Mouse (Mus musculus) midbrain, embryonic 16.5 days (tissue): ENCODE measurements around the gene Ubtf. TPM values are rescaled to one million over a fixed set of nuclear protein-coding genes. Genes with fewer than 3 reads are reported as not detected.

Source experiments
- ATAC-seq: fragments of 200-750 bp; cut with Nextera tagmentation; 2 replicates; pipeline ENCODE4 v1.8.0; 2017; ENCODE audit warnings: moderate TSS enrichment
- H3K27ac ChIP-seq: fragments of 300-500 bp; sonication (generic); 2 replicates; pipeline ENCODE4 v1.5.1; 2014; ENCODE audit warnings: mild to moderate bottlenecking, low read length, mixed read lengths
- H3K27me3 ChIP-seq: fragments of 300-500 bp; sonication (generic); 2 replicates; pipeline ENCODE4 v1.6.1; 2014; ENCODE audit warnings: low read depth, low read length, mixed read lengths; ENCODE audit not compliant: control insufficient read depth, insufficient read depth
- H3K36me3 ChIP-seq: fragments of 300-500 bp; sonication (generic); 2 replicates; pipeline ENCODE4 v1.6.1; 2014; ENCODE audit warnings: mild to moderate bottlenecking, low read length, moderate library complexity, mixed read lengths; ENCODE audit not compliant: control insufficient read depth, insufficient read depth
- H3K4me1 ChIP-seq: fragments of 300-500 bp; sonication (generic); 2 replicates; pipeline ENCODE4 v1.6.1; 2014; ENCODE audit warnings: mild to moderate bottlenecking, low read length, mixed read lengths; ENCODE audit not compliant: control insufficient read depth, insufficient read depth
- H3K4me2 ChIP-seq: fragments of 300-500 bp; sonication (generic); 2 replicates; pipeline ENCODE4 v1.6.1; 2014; ENCODE audit warnings: mild to moderate bottlenecking, low read length, mixed read lengths
- H3K4me3 ChIP-seq: fragments of 300-500 bp; sonication (generic); 2 replicates; pipeline ENCODE4 v1.5.1; 2014; ENCODE audit warnings: low read depth, mild to moderate bottlenecking, low read length, moderate library complexity, mixed read lengths
- H3K9ac ChIP-seq: fragments of 300-500 bp; sonication (generic); 2 replicates; pipeline ENCODE4 v1.6.1; 2014; ENCODE audit warnings: low read depth, low read length, mixed read lengths
- H3K9me3 ChIP-seq: fragments of 300-500 bp; sonication (generic); replicated peaks from 2 replicates; pipeline ENCODE4 v1.6.1; 2014; ENCODE audit warnings: mild to moderate bottlenecking, low read length, mixed read lengths; ENCODE audit not compliant: control insufficient read depth, poor library complexity, severe bottlenecking
- WGBS: fragments of 180-500 bp; shearing (Covaris S2); extraction: QIAGEN DNeasy Blood & Tissue Kit; methylation state at CpG from one replicate; pipeline ENCODE4 v1.1.7; 2014; 5-methylcytosine and 5-hydroxymethylcytosine counted together
- polyA plus RNA-seq: library from polyadenylated mRNA; unstranded; fragments of >200 nt; fragmentation: Nextera tagmentation; extraction: Ambion mirVana; gene quantifications from 2 replicates; pipeline ENCODE4 v1.2.1, GENCODE M21; 2015

Gene Ubtf
- polyA plus RNA-seq, 1 experiment from 2014 or later: 70.1 TPM

GRCm38 (mm10) chr11:102329518-102329917, 10.0 kb upstream of the Ubtf start:
- Histone ChIP-seq H3K27ac (no peak overlapping the region), H3K27me3 (no peaks in the 10 kb centered on the region), H3K4me1 (no peaks in the 10 kb centered on the region), H3K9ac (no peak overlapping the region), H3K9me3 (no peaks in the 10 kb centered on the region), H3K4me3 (no peak overlapping the region), H3K36me3 (no peaks in the 10 kb centered on the region), H3K4me2 (no peak overlapping the region)
- ATAC-seq: no peak

- no peaks in the 10 kb centered on the region for H3K4me1 ChIP-seq
- 92% methylated on average over 7 of the region's 7 CpGs for WGBS
- H3K9ac ChIP-seq: no peak overlapping the region
- no peaks in the 10 kb centered on the region for H3K36me3 ChIP-seq
- H3K4me3 ChIP-seq: no peak overlapping the region
- no peak for ATAC-seq
- H3K27me3 ChIP-seq: no peaks in the 10 kb centered on the region
- H3K4me2 ChIP-seq: no peak overlapping the region
- H3K9me3 ChIP-seq: no peaks in the 10 kb centered on the region
- H3K27ac ChIP-seq: no peak overlapping the region
These were observed 8.3 kb upstream of the Ubtf start for GRCm38 (mm10) chr11:102327839-102328238.

- Histone ChIP-seq H3K9ac (no peak overlapping the region), H3K9me3 (no peaks in the 10 kb centered on the region), H3K4me3 (no peak overlapping the region), H3K27ac (no peak overlapping the region), H3K27me3 (no peaks in the 10 kb centered on the region), H3K4me1 (no peaks in the 10 kb centered on the region), H3K4me2 (no peak overlapping the region), H3K36me3 (no peaks in the 10 kb centered on the region)
- WGBS: 66% methylated on average over 5 of the region's 5 CpGs
- ATAC-seq: no peak
These were observed 7.7 kb upstream of the Ubtf start for GRCm38 (mm10) chr11:102327250-102327649.

GRCm38 (mm10) chr11:102323516-102323915, 4.0 kb upstream of the Ubtf start:
- WGBS: 89% methylated on average over 1 of the region's 1 CpGs
- H3K4me1 ChIP-seq: peaks cover 9% of the 10 kb centered on the region
- H3K4me3 ChIP-seq: no peak overlapping the region
- H3K9ac ChIP-seq: no peak overlapping the region
- no peaks in the 10 kb centered on the region for H3K9me3 ChIP-seq
- no peaks in the 10 kb centered on the region for H3K36me3 ChIP-seq
- no peak overlapping the region for H3K27ac ChIP-seq
- H3K4me2 ChIP-seq: no peak overlapping the region
- ATAC-seq: no peak
- no peaks in the 10 kb centered on the region for H3K27me3 ChIP-seq

- ATAC-seq: no peak
- peaks cover 9% of the 10 kb centered on the region for H3K4me1 ChIP-seq
- no peak overlapping the region for H3K4me3 ChIP-seq
- H3K36me3 ChIP-seq: no peaks in the 10 kb centered on the region
- 78% methylated on average over 6 of the region's 6 CpGs for WGBS
- no peaks in the 10 kb centered on the region for H3K9me3 ChIP-seq
- H3K27me3 ChIP-seq: no peaks in the 10 kb centered on the region
- no peak overlapping the region for H3K9ac ChIP-seq
- no peak overlapping the region for H3K4me2 ChIP-seq
- H3K27ac ChIP-seq: no peak overlapping the region
These were observed 2.4 kb upstream of the Ubtf start for GRCm38 (mm10) chr11:102321931-102322330.

GRCm38 (mm10) chr11:102320686-102321005, 1.1 kb upstream of the Ubtf start:
- peaks cover 17% of the 10 kb centered on the region for H3K4me1 ChIP-seq
- H3K27ac ChIP-seq: peak overlapping the region; percentile 98
- no peaks in the 10 kb centered on the region for H3K27me3 ChIP-seq
- 7% methylated on average over 10 of the region's 10 CpGs for WGBS
- H3K9ac ChIP-seq: peak overlapping the region; percentile 99
- peak; percentile 12; the same call in 1 of the 2 replicates for ATAC-seq
- H3K4me3 ChIP-seq: peak overlapping the region; percentile 92
- peak overlapping the region; percentile 78 for H3K4me2 ChIP-seq
- H3K36me3 ChIP-seq: no peaks in the 10 kb centered on the region
- H3K9me3 ChIP-seq: no peaks in the 10 kb centered on the region

- WGBS: under 1% methylated on average over 38 of the region's 38 CpGs
- Histone ChIP-seq H3K27ac (peak overlapping the region; percentile 98), H3K9ac (peak overlapping the region; percentile 99), H3K27me3 (no peaks in the 10 kb centered on the region), H3K4me3 (peak overlapping the region; percentile 92), H3K4me1 (peaks cover 19% of the 10 kb centered on the region), H3K4me2 (peak overlapping the region; percentile 78), H3K36me3 (no peaks in the 10 kb centered on the region), H3K9me3 (no peaks in the 10 kb centered on the region)
- peak; percentile 55 for ATAC-seq
These were observed 571 bp upstream of the Ubtf start for GRCm38 (mm10) chr11:102319941-102320685.

- Histone ChIP-seq H3K4me2 (peak overlapping the region; percentile 78), H3K36me3 (peaks cover 7% of the 10 kb centered on the region), H3K9ac (peak overlapping the region; percentile 99), H3K4me1 (peaks cover 19% of the 10 kb centered on the region), H3K27me3 (no peaks in the 10 kb centered on the region), H3K27ac (peak overlapping the region; percentile 98), H3K4me3 (peak overlapping the region; percentile 92), H3K9me3 (no peaks in the 10 kb centered on the region)
- WGBS: under 1% methylated on average over 56 of the region's 84 CpGs
- ATAC-seq: no peak
These were observed 749 bp downstream of the Ubtf start for GRCm38 (mm10) chr11:102318576-102319409.
